In the genomic region with DNA sequence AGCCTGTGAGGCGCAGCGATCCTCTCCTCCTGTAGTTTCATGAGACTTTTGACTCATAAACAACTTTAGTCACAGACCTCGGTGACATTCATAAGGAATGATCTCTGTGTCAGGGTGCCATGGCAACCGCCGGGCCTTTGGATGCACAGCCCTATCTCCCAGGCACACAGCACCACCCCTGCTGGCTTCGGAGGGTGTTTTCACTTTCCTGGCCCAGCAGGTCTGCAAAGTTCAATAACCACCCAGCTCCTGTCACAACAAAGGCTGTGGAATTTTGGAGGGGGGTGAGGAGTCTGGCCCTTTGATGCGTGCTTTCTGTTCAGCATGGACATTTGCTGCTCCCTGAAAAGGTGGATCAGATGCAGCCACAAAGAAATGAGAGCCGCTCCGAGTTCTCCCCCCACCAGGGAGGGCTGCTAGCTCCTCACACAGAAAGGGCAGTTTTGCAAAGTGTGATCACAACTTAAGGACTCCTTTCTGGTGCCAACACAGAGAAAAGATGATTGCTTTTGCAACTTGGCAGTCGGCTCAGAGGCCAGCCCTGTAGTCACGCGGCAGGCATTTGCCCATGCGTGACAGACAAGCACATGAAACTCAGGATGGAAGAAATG, we compare ENCODE assay signal across 9 mouse cellular contexts.
DNase-seq lines count a peak whose midpoint lies in the region; ATAC-seq and TF ChIP-seq lines count a peak whose summit lies in the region.
"Had no signal": no experiment of that assay in that cellular context is flagged by ENCODE, and none has a peak within 500 bp of the region (broad histone marks: within the 10 kb centered on the region; RNA-seq: fewer than 3 reads in every experiment).

No protein-coding gene starts in this region.

- 39% methylated on average over 13 of the region's 13 CpGs for WGBS in lung, postnatal 0 days
- WGBS in kidney, embryonic 14.5 days = 27% methylated on average over 13 of the region's 13 CpGs

- DNase-seq in lung, postnatal 0 days (ENCODE audit: low spot score) = no peak
- no peak for DNase-seq in lung, postnatal 25 days (ENCODE audit: low spot score)
- DNase-seq in fibroblast of lung, adult 2 months (ENCODE audit: low read depth) = peak; percentile 27
- DNase-seq in mesoderm, embryonic 11.5 days (ENCODE audit: low read depth, low spot score) = peak; percentile 87
- peak; percentile 10 for DNase-seq in yolk sac, embryonic 10.5 days (ENCODE audit: low spot score)

- H3K9me3 ChIP-seq in lung, postnatal 0 days (ENCODE audit: low read length) = no peaks in the 10 kb centered on the region
- H3K9me3 ChIP-seq in kidney, embryonic 14.5 days (ENCODE audit: control insufficient read depth, low read length) = no peaks in the 10 kb centered on the region

- H3K27me3 ChIP-seq in lung, postnatal 0 days (replicated peaks; ENCODE audit: insufficient read depth, low read length) = no peaks in the 10 kb centered on the region
- H3K27me3 ChIP-seq in kidney, embryonic 14.5 days (ENCODE audit: control insufficient read depth, insufficient read depth, low read length) = no peaks in the 10 kb centered on the region

- no peaks in the 10 kb centered on the region for H3K4me1 ChIP-seq in lung, postnatal 0 days (ENCODE audit: insufficient read depth, low read depth, low read length)
- 0 out of 2 replicates have a peak, but pooled peaks cover 2% of the 10 kb centered on the region for H3K4me1 ChIP-seq in kidney, embryonic 14.5 days (ENCODE audit: control insufficient read depth, insufficient read depth, low read length)

- no peak overlapping the region for H3K4me3 ChIP-seq in lung, postnatal 0 days (ENCODE audit: low read depth, low read length)
- no peak overlapping the region for H3K4me3 ChIP-seq in kidney, embryonic 14.5 days (ENCODE audit: low read length)

- ATAC-seq in lung, postnatal 0 days = peak; percentile 19; the same call in 1 of the 2 replicates
- ATAC-seq in kidney, embryonic 14.5 days (ENCODE audit: low FRiP score, low TSS enrichment) = peak; percentile 86
- no peak for ATAC-seq in activated CD4-positive, CD25-positive, alpha-beta regulatory T cell, adult 4 months
- ATAC-seq in megakaryocyte progenitor cell, adult 5-6 weeks (replicated peaks; ENCODE audit: poor library complexity) = no peak

- H3K9ac ChIP-seq in lung, postnatal 0 days (replicated peaks; ENCODE audit: low read depth) = no peak overlapping the region
- no peak overlapping the region for H3K9ac ChIP-seq in kidney, embryonic 14.5 days (ENCODE audit: low read depth, low read length)

- no peak overlapping the region for H3K4me2 ChIP-seq in lung, postnatal 0 days (replicated peaks; ENCODE audit: low read depth, low read length)
- H3K4me2 ChIP-seq in kidney, embryonic 14.5 days (replicated peaks; ENCODE audit: low read depth, low read length) = no peak overlapping the region

- no peak overlapping the region for H3K27ac ChIP-seq in lung, postnatal 0 days (ENCODE audit: low read length)
- no peak overlapping the region for H3K27ac ChIP-seq in kidney, embryonic 14.5 days (ENCODE audit: low read depth, low read length)
- H3K27ac ChIP-seq: macrophage had no signal

- no peak for TF ChIP-seq CTCF in lung, postnatal 0 days (IDR thresholded peaks at IDR 0.05)

- no peaks in the 10 kb centered on the region for H3K36me3 ChIP-seq in lung, postnatal 0 days (ENCODE audit: insufficient read depth, low read length)
- H3K36me3 ChIP-seq in kidney, embryonic 14.5 days (ENCODE audit: control insufficient read depth, insufficient read depth, low read length) = peaks cover 7% of the 10 kb centered on the region; the same call in 1 of the 2 replicates

- no peak for TF ChIP-seq EP300 in lung, postnatal 0 days (IDR thresholded peaks at IDR 0.05)

Comparison
In these comparisons a context has a peak if more than half of its experiments do, and no peak if none do; other contexts are left out.
1. ATAC-seq: peak in lung, postnatal 0 days (single experiment) and kidney, embryonic 14.5 days (single experiment); none in activated CD4-positive, CD25-positive, alpha-beta regulatory T cell, adult 4 months (single experiment) and megakaryocyte progenitor cell, adult 5-6 weeks (single experiment).
2. DNase-seq: peak in fibroblast of lung, adult 2 months (single experiment), mesoderm, embryonic 11.5 days (single experiment) and yolk sac, embryonic 10.5 days (single experiment); none in lung, postnatal 0 days (single experiment) and lung, postnatal 25 days (single experiment).